Mouse (Mus musculus): ENCODE data around the gene Necab2.

The Necab2 gene

DNA sequence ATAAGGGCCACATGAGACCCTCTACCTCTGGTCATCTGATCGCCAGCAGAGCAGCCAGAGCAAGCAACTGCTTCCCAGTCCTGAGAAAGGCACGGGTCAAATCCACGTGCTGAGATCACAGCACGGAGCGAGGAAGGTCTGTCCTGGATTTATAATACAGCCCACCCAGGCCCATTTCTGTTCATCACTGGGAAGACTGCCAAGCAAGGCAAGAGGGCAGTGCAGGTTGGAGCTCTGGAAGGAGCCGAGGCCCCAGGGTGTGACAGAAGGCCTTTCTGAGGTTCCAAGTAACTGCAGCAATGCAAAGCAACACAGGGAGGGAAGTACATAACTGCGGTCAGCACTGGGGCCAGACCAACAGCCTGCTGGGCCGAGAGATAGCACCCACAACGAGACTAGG lies 64.0 kb downstream of the Necab2 start:
- CTCF ChIA-PET, result no interaction called here

DNA sequence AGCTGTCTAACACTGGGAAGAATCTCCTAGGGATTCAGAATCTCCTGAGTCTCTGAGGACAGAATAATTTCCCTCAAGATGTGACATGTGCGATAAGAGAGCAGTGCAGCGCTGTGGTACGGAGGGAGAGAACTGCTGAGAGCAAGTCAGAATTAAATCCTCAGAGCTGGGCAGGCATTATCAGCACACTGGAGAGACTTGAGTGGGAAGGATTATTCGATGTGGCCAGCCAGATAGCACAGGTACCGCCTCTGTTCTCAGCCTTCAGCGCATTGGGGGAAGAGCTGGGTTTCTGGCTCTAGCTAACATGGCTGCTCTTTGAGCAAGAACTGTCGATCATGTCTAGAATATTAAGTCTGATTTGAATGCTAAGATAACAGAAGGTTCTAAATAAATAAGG lies 65.2 kb downstream of the Necab2 start:
- CTCF ChIA-PET, result interaction anchor here (0.6 kb wide), 1 partner anchor 1168 kb away, joined by 4 read pairs; no protein-coding TSS in a partner anchor

DNA sequence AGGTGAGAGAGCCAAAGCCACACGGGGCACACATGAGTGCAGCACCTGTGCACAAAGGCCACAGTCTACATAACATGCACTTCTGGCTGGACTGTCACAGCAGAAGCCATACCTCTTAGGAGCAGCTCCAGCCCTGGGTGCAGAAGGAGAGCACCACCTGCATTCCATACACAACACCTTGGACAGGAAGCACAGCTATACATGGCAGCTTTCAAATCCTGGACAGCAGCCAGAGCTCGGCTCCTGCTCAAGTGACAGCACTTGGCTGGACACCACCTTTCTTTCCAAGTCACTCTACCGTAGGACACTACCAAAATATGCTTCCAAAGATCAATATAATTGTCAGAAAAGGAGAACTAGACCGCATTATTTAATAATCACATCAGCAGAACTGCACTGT lies 66.9 kb downstream of the Necab2 start:
- CTCF ChIA-PET, result no interaction called here

DNA sequence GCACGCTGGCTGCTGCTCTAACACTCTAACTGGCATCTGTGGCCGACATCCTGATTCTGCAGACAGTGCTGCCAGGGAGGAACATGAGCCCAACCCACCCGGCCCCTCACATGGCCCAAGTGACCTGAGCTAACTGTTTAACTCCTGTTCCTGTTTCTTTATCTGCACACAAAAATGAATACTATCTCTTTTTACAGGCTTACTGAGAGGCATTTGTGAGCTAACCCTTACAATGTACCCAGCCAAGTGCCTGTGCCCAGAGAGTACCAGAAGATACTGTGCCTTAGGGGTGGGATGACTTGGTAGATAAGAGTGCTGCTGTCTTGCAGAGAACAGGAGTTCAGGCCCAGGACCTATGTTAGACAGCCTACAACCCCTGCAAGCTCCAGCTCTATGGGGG lies 68.4 kb downstream of the Necab2 start:
- CTCF ChIA-PET, result interaction anchor here (0.5 kb wide), 1 partner anchor 49 kb away, joined by 4 read pairs; no protein-coding TSS in a partner anchor

DNA sequence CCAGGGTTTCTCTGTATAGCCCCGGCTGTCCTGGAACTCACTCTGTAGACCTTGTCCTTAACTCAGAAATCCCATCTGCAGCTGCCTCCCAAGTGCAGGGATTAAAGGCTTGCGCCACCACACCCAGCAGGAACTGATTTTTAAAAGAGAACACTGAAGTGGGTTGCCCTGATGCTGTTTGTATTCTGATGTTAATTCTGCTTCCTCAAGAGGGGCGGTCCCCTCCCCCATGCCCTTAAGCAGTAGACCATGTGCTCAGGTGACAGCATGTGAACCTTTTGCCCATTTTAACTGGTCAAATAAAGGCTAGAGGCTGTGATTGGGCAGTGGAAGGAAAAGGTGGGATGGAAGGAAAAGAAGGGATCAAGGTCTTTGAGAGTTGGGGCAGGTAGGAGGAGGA lies 69.2 kb downstream of the Necab2 start:
- CTCF ChIA-PET, result no interaction called here

DNA sequence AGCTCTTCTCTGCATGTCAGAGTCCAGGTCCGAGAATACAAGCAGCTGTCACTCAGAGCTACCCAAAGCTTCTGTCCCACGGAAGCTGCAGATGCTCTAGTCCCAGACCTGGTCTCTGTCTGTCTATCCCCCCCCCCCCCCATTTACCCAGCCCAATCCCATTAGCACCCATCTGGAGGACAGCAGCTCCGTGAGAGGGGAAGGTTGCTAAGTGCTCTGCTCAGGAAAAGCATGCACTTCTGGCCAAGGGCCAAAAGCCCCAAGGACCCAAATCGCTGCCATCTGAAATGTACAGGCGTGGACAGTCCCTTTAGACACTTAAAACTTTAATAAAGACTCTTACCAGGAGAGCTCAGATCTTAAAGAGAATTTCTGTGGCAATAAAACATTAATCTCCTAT lies 70.2 kb downstream of the Necab2 start:
- CTCF ChIA-PET, result interaction anchor here (0.8 kb wide), 1 partner anchor 102 kb away, joined by 3 read pairs; no protein-coding TSS in a partner anchor

DNA sequence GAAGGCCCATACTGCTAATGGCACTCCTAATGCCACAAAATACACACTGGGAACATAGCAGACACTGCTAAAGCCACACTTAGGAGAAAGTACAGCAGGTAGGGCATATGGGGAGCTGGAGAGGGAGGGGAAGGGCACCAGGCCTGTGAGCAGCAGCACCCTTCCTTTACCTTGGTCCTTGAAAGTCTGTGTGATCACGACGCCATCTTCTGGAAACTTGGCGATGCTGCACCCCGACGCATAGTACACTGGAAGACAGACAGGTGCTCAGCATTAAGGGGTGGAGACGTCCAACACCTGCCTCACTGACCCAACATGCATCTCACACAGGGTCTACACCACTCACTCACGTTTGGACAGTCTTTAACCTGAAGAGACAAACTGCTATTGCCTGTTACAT lies 73.6 kb downstream of the Necab2 start:
- CTCF ChIA-PET, result no interaction called here
